Mouse (Mus musculus) C2C12 (cell line): ENCODE results near the gene Ahcyl2.

ENCODE experiments used
- CTCF ChIP-seq: IDR thresholded peaks from one replicate; pipeline ENCODE4 v1.5.1; 2011; ENCODE audit not compliant: control insufficient read depth, insufficient read depth, insufficient read length
- MYOG ChIP-seq: IDR thresholded peaks from one replicate; pipeline ENCODE4 v1.6.1; 2011; ENCODE audit not compliant: control insufficient read depth, insufficient read length; ENCODE audit errors: extremely low read depth

DNA sequence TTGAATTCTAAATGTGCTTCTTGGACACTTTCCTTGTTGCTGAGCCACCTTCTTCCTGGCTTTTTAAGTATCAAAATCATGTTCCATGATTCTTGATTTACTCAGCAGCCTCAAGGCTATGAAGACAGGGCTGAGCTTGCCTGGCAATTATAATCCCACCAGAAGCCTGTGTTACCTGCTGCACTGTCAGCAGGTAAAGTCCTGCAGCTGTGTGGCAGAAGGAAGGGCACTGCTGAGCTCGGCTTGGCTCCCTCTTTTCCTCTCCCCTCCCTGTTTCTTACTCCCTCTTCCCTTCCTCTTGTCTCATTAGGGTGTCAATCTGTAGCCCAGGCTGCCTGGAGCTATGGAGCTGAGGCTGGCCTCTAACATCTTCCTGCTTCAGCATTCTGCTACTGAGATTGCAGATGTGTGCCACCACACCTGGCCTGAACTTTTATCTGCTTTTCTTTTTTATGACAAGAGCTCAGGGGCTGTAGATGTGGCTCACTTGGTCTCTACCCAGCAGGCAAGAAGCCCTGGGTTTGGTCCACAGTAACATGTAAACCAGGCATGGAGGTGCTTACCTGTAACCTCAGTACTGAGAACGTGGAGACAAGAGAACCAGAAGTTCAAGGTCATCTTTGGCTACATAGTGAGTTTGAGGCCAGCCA lies 3.0 kb downstream of the Ahcyl2 start:
- no peak for TF ChIP-seq CTCF
- no peak for TF ChIP-seq MYOG
